Mouse (Mus musculus): ENCODE measurements around the gene Pcid2.
"Not testable (repeated sequence)": the region's sequence is repeated elsewhere in the genome, so short reads cannot be mapped to it uniquely, and the experiment has no call there.

The Pcid2 gene

GRCm38 (mm10) chr8:13104691-13105086 is 570 bp downstream of the Pcid2 start:
- in situ Hi-C loops (cut with MboI, MseI), result loop anchor here (5.0 kb wide), 1 partner anchor 678 kb away; no protein-coding TSS in a partner anchor

GRCm38 (mm10) chr8:13077542-13077941 is 27.7 kb downstream of the Pcid2 start:
- in situ Hi-C loops (cut with MboI, MseI), result no loop called here

DNA sequence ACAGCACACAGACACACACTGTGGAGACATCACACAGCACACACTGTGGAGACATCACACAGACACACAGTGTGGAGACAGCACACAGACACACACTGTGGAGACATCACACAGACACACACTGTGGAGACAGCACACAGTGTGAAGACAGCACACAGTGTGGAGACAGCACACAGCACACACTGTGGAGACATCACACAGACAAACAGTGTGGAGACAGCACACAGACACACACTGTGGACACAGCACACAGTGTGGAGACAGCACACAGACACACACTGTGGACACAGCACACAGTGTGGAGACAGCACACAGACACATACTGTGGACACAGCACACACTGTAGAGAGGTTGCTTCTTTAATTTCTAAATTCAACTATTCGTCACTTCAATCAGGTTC is 29.7 kb downstream of the Pcid2 start:
- in situ Hi-C loops (cut with MboI, MseI), result not testable (repeated sequence)

DNA sequence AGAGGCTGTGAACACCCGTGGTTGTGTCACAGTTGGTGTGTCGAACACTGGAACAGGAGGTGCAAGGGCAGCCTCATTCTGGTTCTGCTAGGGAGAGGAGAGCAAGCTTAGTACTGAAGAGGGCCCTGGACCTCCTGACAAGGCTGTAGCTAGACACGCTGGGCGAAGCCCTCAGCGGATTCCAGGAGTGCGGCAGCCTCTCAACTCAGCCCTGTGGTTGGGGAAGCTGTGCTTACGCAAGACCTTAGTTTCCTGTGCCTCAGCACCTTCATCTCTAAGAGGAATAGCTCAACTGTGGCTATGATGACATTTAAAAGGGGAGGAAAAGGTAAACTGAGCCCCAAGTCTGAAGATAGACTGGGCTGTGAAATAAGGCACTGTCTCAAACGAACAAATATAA is 30.2 kb downstream of the Pcid2 start:
- in situ Hi-C loops (cut with MboI, MseI), result no loop called here

GRCm38 (mm10) chr8:13073255-13073654 is 32.0 kb downstream of the Pcid2 start:
- in situ Hi-C loops (cut with MboI, MseI), result no loop called here

- in situ Hi-C loops (cut with MboI, MseI), result loop anchor here (10.0 kb wide), 1 partner anchor 1772 kb away; no protein-coding TSS in a partner anchor
These were observed 42.1 kb downstream of the Pcid2 start for GRCm38 (mm10) chr8:13063112-13063511.

GRCm38 (mm10) chr8:13060441-13061150 is 44.7 kb downstream of the Pcid2 start, which contains the start of gene Proz:
TSS of gene Proz (plus strand) at chr8:13060914.
- in situ Hi-C loops (cut with MboI, MseI), result loop anchor here (10.0 kb wide), 1 partner anchor 1774 kb away; no protein-coding TSS in a partner anchor

DNA sequence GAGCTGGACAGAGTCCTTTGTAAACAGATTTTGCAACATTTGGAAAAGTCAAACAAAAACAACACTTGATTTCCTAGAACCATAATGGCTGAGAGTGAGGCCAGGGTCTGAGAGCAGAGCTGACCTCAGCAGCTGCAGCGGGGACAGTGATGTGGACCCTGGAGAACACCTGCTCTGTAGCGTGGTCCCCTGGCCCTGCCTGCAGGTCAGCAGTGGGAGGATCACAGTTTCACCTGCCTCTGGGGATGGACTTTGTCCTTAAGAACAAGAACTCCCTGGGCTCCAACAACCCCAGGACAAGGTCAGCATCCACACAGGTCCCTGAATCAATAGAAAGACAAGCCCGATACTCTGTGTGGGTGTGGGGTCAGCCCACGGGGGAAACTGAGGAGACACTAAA is 47.9 kb downstream of the Pcid2 start:
- in situ Hi-C loops (cut with MboI, MseI), result no loop called here

- in situ Hi-C loops (cut with MboI, MseI), result no loop called here
These were observed 54.7 kb downstream of the Pcid2 start for GRCm38 (mm10) chr8:13050550-13050949.

GRCm38 (mm10) chr8:13047652-13048051 is 57.6 kb downstream of the Pcid2 start:
- in situ Hi-C loops (cut with MboI, MseI), result no loop called here

DNA sequence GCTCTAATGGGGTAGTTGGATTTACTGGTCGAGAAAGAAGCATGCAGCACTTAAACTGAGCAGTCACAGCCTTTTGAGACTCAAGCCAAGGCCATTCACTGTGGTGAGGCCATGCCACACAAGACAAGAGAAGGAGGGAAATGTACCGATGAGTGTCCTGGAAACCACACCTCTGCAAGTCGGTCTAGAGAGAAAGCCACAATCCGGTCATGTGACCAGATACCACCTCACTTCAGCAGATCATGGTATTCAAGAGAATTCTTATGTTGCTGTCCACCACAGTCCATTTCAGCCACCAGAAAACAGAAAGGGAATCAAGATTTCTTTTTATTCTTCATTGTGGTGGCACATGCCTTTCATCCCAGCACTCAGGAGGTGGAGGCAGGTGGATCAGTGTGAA is 63.8 kb downstream of the Pcid2 start:
- in situ Hi-C loops (cut with MboI, MseI), result no loop called here

DNA sequence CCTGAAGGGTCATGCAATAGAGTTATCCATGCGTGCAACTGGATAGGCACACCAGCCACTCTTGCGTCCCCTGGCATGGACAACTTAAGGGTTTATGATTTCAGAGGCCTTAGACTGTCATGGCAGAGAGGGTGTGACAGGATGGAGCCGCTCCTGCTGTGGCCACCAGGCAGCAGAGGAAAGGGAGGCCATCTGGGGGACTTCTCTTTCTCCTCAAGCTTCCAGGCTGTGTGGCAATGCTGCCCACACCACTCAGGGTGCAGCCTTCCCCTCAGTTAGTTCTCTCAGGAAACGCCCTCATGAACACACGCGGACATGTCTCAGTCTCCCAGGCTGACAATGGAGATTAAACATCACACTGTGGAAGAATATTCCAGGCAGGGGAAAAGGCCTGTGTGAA is 66.2 kb downstream of the Pcid2 start:
- in situ Hi-C loops (cut with MboI, MseI), result no loop called here

DNA sequence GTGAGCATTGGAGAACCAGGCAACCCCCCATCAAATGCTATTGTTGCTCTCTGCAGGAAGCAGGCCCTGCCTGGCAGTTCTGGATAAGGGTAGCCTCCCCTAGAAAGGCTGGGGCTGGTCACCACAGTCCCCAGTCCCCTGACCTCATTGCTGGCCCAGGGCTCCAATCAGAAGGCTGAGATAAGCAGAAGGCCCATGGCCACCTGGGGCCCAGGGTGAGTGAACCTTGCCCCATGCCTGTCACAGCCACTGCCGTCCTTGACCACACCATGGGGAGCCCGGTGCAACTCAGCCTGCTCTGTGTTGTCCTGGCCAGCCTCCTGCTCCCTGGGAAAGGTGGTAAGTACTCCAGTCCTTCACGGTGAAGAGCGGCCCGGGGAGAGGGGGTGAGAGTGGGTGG is 67.7 kb downstream of the Pcid2 start:
- in situ Hi-C loops (cut with MboI, MseI), result no loop called here

DNA sequence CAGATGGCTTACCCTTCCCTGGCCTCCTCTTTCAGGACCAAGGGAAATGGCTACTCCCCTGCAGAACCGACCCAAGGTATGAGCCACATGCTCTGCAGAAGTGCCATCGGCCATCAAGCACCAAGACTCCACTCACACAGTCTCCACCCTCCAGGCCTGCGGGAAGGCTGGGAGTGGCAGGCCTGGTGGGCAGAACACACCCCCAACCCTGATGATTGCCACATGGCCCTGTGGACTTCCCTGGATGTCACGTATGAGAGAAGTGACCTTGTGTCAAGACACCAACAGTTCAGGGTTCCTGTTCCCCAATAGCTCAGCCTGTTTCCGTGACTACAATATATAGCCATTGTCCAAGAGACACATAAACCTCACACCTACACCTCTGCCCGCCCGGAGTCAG is 68.2 kb downstream of the Pcid2 start, which contains the start of gene F10:
Gene F10, plus strand, starts transcription at position 294 of the 400 bp plus-strand sequence.
- in situ Hi-C loops (cut with MboI, MseI), result no loop called here

DNA sequence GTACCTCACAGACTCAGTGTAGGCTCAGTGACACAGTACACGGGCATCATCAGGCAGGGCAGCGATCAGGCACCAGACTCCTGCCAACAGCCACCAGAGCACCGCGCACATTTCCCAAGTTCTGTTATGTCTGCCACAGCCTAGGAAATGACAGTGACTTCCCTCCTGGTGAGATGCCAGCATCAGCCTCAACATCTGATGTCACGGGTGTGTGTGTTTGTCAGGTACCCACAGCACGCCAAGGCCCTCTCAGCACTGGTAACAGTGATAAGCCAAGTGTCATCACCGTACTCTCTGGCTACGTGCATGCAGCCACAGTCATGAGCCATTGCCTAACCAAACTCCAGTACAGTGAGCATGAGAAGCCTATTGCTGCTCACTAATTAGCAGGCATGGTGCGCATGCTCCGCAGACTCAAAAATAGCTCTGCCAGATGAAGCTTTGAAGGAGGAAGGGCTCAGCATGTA is 68.9 kb downstream of the Pcid2 start:
- in situ Hi-C loops (cut with MboI, MseI), result no loop called here

DNA sequence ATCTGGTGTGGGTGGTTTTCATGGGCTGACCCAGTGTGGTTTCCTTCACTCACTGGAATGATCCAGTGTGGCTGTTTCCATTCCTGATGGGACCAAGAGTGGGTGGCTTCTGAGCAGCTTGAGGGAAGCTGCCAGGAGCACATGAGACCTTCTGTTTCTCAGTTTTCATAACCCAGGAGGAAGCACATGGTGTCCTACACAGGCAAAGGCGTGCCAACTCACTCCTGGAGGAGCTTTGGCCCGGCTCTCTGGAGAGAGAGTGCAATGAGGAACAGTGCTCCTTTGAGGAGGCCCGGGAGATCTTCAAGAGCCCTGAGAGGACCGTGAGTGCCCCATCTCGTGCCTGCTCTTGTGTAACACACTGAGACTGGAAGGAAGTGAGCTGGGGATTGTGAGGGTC is 76.8 kb downstream of the Pcid2 start:
- in situ Hi-C loops (cut with MboI, MseI), result loop anchor here (10.0 kb wide), 1 partner anchor 1786 kb away; no protein-coding TSS in a partner anchor

GRCm38 (mm10) chr8:13027615-13028014 is 77.6 kb downstream of the Pcid2 start:
- in situ Hi-C loops (cut with MboI, MseI), result loop anchor here (10.0 kb wide), 1 partner anchor 1787 kb away; no protein-coding TSS in a partner anchor

All from T-helper 1 cell (primary cell).